Mouse (Mus musculus): ENCODE results near the gene Polr3c. TPM values are rescaled to one million over a fixed set of nuclear protein-coding genes. Genes with fewer than 3 reads are reported as not detected.
"Not testable (repeated sequence)": the region's sequence is repeated elsewhere in the genome, so short reads cannot be mapped to it uniquely, and the experiment has no call there.

Gene Polr3c
- polyA plus RNA-seq, 1 experiment, result 46.2 TPM

DNA sequence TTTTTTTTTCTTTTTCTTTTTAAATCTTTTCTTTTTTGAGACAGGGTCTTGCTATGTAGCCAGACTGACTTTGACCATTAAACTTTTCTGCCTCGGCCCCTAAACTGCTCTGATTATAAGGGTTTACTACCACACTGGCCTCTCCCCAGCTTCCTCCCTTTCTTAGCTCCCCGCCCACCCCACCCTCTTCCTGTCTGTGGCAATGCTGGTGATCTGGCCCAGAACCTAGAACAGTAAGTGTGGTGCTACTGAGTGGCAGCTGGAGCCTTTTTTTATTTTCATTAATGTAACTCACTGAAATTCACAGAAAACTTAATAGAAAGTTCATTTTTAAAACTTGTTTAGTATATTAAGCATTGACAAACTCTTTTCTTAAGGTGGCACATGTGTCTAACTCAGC lies 11.6 kb downstream of the Polr3c start:
- WGBS, result 35% methylated on average over 2 of the region's 2 CpGs
- DNase-seq (ENCODE audit: low read depth, low spot score), result no peak

DNA sequence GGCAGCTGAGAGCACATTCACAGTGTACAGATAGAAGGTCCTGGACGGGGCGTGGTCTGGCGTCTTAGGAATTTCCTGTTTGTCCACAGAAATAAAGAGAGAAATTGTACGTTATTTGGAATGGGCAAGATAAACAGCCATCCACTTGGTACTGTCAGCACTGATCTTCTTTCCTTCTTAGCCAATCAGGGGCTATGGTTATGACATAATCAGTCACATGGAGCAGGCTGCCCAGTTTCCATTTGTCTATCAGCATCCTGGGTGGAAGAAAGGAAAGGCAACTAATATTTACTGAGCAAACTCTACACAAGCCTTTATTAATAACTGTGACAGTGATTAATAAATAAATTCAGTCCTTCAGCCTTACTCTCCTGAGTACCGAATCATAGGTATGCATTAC lies 13.1 kb downstream of the Polr3c start:
- 66% methylated on average over 5 of the region's 5 CpGs for WGBS
- DNase-seq (ENCODE audit: low read depth, low spot score), result no peak

DNA sequence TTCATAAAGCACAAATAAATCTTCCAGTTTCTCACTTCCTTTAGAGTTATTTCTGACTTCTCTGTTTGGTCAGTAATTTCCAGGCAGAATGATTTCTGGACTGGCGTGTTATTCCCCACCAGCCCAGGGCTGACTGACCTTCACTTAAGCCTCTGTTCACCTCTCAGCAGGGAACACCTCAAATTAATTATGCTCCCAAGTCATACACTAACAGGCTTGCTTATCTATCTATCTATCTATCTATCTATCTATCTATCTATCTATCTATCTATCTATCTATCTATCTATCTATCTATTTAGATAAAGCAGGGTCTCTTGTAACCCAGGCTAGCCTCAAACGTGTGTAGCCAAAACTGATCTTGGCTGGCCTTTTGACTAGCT lies 18.8 kb downstream of the Polr3c start:
- DNase-seq (ENCODE audit: low read depth, low spot score), result no peak
- 57% methylated on average over 2 of the region's 2 CpGs for WGBS

DNA sequence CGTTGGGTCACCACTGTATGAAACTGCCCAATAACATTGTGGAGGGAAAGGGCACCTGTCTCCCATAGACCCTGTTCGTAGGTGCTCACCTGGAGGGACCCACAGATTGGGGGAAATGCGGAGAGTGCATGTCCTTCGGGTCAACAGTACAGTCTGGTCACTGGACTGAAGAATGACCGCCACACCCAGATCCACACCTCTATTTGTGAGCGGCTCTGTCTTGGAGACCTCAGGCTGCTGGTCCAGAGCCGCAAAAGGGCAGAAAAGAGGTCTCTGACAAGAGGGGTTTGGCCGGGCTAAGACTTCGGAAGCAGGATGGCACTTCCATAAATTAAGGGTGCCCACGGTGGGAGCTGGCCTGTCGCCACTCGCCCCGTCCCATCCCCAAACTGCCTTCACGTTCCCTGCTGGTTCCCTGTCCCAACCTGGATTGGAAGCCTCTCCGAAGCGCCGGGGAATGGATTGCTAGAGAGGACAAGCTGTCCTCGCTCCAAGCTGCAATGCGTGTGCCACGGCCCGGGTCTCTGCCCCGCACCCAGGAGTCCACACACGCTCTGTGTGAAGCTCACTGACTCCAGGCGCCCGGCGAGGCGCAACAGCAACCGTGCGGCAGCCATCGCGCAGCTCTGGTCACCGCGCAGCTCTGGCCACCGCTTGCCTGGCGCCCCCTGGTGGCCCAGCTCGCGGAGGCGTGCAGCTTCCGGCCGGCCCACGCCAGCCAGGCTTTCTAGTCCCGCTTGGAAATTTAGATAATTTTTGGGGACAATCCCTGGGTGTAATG lies 19.3 kb downstream of the Polr3c start, which contains the start of gene Nudt17:
TSS of gene Nudt17 (minus strand) at position 660 of the 781 bp plus-strand sequence.
- WGBS, result 2% methylated on average over 42 of the region's 42 CpGs
- DNase-seq (ENCODE audit: low read depth, low spot score), result no peak

DNA sequence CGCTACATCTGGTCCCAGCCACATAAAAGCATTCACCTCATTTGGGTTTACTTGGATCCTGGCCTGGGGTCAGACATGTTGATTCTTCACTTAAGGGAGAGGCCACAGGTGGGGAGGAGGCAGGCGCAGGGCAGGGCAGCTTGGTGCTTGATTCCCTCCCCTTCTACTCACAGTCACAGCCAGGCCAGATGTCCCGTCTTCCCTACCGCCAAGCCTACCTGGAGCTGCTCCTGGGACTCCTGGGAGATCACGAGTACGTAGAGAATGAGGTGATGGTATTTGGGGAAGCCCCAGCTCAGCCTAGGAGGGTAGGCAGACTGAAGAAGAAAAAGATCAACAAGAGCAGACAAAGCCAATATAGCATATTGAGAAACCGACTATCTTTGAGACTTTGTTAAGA lies 20.4 kb downstream of the Polr3c start:
- no peak for DNase-seq (ENCODE audit: low read depth, low spot score)
- 44% methylated on average over 7 of the region's 7 CpGs for WGBS

DNA sequence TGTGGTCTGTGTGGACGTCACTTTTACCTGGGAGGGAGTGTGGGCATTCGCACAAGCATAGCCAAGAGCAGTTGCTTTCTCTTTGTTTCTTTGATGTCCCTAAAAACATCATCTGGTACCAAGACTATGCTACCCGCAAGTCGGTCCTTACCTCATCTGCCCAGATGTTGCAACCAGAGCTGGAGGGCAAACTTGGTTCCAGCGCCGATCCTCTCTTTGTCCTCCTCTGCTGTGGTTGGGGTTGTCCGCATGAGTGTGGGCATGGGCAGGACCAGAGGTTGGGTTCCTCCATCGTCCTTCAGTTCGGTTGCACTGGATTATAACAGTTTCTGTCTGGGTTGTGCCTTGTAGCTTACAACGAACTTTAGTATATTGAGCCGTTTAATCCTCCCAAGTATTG lies 21.2 kb downstream of the Polr3c start:
- no peak for DNase-seq (ENCODE audit: low read depth, low spot score)
- 92% methylated on average over 11 of the region's 11 CpGs for WGBS

DNA sequence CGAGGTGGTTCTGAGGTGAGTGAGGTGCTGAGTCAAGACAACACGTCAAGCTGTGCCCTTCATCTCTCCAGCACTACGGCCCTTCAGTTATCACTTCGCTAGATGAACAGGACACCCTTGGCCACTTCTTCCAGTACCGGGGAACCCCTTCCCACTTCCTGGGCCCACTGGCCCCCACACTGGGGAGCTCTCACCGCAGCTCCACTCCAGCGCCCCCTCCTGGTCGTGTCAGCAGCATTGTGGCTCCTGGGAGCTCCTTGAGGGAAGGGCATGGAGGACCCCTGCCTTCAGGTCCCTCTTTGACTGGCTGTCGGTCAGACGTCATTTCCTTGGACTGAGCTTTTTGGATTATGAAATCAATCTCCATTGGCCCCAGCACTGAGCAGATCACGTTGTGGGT lies 22.6 kb downstream of the Polr3c start:
- WGBS, result 74% methylated on average over 11 of the region's 11 CpGs
- DNase-seq (ENCODE audit: low read depth, low spot score), result no peak

DNA sequence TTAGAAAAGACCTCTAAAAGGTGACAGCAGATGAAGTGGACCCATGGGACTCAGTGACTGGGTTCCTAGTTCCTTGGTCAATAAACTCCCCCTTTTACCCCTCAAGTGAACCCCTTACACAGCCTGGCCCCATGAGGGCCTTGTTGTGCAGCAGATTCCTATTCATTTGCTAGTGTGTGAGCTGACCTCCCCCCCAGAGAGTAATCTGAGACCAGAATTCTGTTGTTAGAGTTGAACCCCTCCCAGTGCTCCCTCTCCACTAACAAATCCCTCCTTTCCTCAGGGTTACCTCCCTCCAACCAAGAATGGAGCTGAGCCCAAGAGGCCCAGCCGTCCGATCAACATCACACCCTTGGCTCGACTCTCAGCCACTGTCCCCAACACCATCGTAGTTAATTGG lies 26.4 kb downstream of the Polr3c start:
- WGBS, result 83% methylated on average over 4 of the region's 4 CpGs
- no peak for DNase-seq (ENCODE audit: low read depth, low spot score)

DNA sequence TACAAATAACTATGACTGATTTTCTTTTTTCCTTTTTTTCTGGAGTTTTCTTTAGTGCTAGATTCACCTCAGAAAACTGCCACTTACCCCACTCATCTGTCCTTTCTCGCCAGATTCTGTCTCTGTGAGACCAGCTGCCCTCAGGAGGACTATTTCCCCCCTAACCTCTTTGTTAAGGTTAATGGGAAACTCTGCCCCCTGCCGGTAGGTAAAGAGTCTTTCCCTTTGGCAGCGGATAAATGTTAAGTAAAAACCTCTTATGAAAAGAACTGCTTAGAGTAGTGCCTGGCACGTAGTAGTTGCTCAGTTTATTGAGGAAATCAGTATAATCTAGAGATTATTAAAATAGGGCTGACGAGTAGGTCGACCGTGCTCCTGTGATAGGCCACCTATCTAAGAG lies 27.1 kb downstream of the Polr3c start:
- no peak for DNase-seq (ENCODE audit: low read depth, low spot score)
- 50% methylated on average over 7 of the region's 7 CpGs for WGBS

DNA sequence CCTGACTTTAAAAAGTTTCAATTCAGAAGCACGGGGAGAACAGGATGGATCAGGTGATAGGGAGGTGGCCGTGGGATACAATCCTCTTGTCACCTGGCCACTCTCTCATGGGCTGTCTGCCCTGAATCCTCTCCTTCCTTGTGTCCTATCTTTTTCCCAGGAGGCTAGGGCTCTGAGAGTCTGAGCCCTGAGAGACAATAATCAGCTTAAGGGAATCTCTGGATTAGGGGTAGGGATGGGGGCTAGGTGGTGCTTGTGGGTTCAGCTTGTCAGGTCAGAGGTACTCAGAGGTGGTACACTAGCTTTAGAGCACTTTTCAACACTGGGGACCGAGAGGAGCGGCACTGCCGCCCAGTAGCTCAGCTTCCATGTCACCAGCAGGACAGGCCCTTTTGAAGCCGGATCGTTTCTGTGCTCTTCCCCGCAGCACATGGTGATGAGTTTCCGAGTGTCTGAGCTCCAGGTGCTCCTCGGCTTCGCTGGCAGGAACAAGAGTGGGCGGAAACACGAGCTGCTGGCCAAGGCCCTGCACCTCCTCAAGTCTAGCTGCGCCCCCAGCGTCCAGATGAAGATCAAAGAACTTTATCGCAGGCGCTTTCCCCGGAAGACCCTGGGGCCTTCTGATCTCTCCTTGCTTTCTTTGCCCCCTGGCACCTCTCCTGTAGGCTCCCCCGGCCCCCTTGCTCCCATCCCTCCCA lies 28.3 kb downstream of the Polr3c start:
- 84% methylated on average over 19 of the region's 19 CpGs for WGBS
- DNase-seq (ENCODE audit: low read depth, low spot score), result no peak

DNA sequence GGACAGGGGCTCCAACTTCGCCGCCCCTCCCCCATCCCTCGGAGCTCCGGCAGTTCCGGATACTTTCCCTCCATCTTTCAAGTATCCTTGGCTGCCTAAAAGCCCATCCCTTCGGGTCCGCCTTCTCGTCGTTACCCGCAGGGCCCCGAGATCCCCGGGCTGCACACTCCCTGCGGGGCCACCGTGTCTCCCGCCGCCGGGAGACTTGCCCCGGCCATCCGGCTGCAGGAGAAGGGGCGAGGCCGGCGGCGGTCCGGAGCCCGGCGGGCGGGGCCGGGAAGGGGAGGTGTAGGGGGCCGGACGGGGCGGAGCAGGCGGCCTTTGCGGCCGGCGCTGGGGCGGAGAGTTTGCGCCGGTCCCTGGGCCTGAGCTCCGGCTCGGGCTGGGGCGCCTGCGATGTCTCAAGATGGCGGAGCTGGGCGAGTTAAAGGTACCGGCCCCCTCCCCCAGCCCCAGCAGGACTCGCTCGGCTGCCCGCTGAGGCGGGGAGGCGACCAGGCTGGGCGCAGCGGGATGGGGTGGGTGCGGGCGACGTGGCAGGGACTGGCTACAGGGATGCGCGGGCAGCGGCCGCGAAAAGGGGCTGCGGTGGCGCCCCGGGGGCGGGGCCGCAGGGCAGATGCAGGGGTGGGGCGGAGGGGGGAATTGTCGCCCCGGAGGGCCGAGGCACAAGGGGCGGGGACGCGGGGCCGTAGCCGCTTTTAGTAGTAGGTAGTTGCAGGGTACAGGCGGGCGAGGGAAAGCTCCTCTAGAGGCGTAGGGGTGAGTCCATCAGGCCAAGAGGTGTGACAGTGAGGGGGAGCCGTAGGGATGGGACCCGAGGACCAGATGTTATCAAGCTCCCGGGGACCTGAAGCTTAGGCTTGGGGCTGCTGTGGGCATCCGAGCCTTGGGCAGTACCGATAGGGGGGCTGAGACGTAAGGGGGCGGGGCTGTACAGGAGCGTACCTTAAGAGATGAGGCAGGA lies 30.4 kb downstream of the Polr3c start:
- DNase-seq (ENCODE audit: low read depth, low spot score), result peak; percentile 57
- WGBS, result under 1% methylated on average over 83 of the region's 85 CpGs

DNA sequence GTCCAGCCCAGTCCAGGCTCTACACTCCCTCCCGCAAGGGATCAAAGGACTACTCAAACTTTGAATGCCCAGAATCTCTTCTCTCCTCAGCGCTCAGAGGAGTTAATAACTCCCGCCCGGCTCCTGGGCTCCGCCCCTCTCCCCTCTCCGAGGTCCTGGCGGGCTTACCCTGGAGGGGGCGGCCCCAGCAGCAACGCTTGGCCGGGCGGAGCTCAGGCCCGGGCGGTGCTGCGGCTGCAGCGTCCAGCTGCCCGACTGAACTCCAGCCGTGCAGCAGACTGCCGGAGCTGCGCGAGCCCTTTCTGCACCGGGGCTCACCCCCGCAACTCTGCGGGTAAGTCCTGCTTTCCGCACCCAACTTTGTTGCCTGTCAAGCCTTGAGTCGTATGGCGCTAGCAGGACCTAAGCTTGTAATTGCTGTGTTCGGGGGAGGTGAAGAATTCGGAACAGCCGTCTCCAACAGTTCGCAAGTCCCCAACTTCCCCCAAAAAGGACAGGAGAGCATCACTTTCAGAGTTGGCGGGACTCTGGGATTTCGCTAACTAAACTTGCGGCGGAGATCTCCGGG lies 31.1 kb downstream of the Polr3c start, which contains the start of gene Pias3:
TSS of gene Pias3 (plus strand) at position 187 of the 568 bp plus-strand sequence.
- under 1% methylated on average over 35 of the region's 35 CpGs for WGBS

DNA sequence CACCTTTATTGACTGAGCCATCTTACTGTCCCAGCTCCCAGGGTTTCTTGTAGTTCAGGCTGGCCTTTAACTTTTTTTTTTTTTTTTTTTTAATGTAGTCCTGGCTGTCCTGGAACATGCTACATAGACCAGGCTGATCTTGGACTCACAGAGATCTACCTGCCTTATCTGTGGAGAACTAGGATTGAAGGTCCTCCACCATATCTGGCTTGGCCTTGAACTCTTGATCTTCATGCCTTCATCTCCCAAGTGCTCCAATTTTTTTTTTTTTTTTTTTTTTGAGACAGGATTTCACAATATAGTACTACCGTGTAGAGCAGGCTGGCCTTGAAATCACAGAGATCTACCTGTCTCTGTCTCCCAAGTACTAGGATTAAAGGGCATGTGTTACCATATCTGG lies 33.8 kb downstream of the Polr3c start:
- no peak for DNase-seq (ENCODE audit: low read depth, low spot score)
- WGBS, result 41% methylated on average over 1 of the region's 1 CpGs

More for the DNA sequence above, 31.1 kb downstream of the Polr3c start, which contains the start of gene Pias3:
- DNase-seq (ENCODE audit: low read depth, low spot score), result no peak

DNA sequence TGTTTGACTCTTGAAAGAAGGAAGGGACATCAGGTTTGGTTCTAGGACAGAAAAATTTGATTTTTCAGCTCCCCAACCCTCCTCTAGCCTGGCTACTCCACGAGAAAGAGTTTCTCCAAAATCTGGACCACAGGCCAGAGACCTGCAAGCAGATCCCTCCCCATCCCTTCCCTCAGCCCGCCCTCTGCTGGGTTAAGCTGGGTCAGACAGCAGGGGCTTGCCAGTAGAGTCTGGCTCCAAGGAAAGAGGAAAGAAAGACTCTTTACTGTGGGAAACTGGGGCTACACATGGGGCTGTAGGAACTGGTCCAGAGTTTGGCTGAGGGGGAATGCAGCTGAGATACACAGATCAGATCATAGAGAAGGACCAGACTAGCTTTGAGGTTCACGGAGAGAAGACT lies 34.9 kb downstream of the Polr3c start:
- 37% methylated on average over 3 of the region's 3 CpGs for WGBS
- no peak for DNase-seq (ENCODE audit: low read depth, low spot score)

DNA sequence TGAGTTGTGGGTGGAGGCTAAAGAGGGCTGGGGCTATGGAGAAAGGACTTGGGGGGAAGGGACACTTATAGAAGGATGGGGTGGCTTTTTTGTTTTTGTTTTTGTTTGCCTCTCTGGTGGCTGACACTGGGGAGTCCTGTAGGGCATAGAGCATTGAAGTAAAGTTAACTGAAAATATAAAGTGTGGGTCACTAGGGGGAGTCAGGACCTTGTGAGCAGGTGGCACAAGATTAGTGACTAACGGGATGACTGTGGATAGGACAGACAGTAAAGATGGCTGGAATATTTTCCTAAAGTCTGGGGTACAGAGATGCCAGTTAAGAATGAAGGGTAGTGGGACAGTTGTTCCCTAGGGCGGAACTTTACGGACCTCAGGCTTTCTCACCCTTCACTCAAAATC lies 37.1 kb downstream of the Polr3c start:
- 55% methylated on average over 3 of the region's 3 CpGs for WGBS
- DNase-seq (ENCODE audit: low read depth, low spot score), result no peak

DNA sequence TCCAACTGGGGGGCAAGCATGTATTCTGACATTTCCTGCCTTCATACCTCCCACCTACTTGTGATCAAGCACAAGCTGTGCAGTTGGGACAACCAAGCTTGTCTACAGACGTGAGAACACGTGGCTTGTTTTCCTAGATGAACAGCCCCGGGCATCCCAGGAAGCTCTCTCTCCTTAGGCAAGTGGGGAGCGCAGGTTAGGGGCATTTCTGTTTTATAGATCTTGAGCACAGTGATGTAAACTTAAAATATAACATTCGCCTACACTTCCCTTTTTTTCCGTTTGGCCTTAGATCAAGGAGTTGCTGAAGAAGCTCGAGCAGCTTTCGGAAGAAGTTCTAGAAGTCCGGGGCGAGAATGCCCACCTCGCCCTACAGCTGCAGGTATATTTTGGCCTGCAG lies 38.6 kb downstream of the Polr3c start:
- WGBS, result 81% methylated on average over 11 of the region's 11 CpGs
- DNase-seq (ENCODE audit: low read depth, low spot score), result no peak

DNA sequence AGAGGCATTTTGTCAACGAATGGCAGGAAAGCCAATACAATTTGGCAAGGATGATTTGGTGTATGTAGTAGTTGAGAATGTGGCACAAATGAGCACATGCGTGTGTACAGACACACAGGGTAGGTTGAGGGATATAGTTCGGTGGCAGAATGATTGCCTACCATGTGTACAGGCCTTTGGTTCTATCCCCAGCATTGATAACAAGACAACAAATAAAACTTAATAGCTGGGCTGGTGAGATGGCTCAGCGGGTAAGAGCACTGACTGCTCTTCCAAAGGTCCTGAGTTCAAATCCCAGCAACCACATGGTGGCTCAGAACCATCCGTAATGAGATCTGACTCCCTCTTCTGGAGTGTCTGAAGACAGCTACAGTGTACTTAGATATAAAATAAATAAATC lies 41.4 kb downstream of the Polr3c start:
- not testable (repeated sequence) for DNase-seq (ENCODE audit: low read depth, low spot score)
- 91% methylated on average over 5 of the region's 5 CpGs for WGBS

DNA sequence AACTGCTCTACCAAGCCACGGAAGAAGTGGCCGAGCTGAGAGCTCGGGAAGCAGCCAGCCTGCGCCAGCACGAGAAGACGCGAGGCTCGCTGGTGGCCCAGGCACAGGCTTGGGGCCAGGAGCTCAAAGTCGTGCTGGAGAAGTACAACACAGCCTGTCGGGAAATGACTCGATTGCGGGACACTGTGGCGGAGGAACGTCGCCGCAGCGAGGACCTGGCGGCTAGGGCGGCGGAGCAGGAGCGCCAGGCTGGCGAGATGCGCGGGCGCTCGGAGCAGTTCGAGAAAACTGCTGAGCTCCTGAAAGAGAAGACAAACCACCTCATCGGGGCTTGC lies 42.6 kb downstream of the Polr3c start:
- WGBS, result 23% methylated on average over 28 of the region's 28 CpGs
- DNase-seq (ENCODE audit: low read depth, low spot score), result no peak

DNA sequence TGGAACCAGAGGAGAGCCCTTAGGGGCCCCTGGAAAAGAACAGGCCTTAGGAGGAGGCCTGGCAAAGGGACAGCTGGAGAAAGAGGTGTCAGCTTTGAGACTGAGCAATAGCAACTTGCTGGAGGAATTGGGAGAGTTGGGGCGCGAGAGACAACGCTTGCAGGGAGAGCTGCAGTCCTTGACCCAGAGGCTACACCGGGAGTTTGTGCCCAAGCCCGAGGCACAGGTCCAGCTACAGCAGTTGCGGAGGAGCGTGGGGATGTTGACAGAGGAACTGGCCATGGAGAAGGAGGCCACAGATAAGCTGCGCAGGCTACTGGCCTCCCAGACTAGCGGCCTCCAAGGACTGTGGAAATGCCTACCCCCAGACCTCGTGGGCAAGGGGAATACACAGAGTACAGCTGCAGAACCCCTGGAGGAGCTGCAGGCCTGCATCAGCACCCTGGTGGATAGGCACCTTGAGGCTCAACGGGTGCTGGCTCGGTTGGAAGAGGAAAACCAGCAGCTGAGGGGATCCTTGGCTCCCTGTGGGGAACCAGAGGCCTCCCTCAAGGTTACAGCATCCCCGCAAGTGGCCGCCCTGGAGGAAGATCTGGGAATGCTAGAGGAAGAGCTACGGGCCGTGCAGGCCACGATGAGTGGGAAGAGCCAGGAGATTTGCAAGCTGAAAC lies 43.1 kb downstream of the Polr3c start:
- 65% methylated on average over 17 of the region's 17 CpGs for WGBS
- no peak for DNase-seq (ENCODE audit: low read depth, low spot score)
